Mouse (Mus musculus) midbrain, embryonic 14.5 days (tissue): ENCODE measurements around the gene Man2a2. TPM values are rescaled to one million over a fixed set of nuclear protein-coding genes. Genes with fewer than 3 reads are reported as not detected.

Experiments
- ATAC-seq: fragments of 200-750 bp; cut with Nextera tagmentation; 2 replicates; pipeline ENCODE4 v1.8.0; 2017; ENCODE audit warnings: moderate number of reproducible peaks, moderate library complexity; ENCODE audit not compliant: low FRiP score, low TSS enrichment
- DNase-seq: peaks from one replicate; pipeline ENCODE4 v3.0.0-alpha.2; 2015
- H3K27ac ChIP-seq: fragments of 300-500 bp; sonication (generic); replicated peaks from 2 replicates; pipeline ENCODE4 v1.5.1; 2014; ENCODE audit warnings: mild to moderate bottlenecking, low read depth, low read length, moderate library complexity
- H3K27me3 ChIP-seq: fragments of 300-500 bp; sonication (generic); 2 replicates; pipeline ENCODE4 v1.6.1; 2014; ENCODE audit warnings: low read length, control low read depth, mixed read lengths; ENCODE audit not compliant: control insufficient read depth, insufficient read depth
- H3K36me3 ChIP-seq: fragments of 300-500 bp; sonication (generic); 2 replicates; pipeline ENCODE4 v1.6.1; 2014; ENCODE audit warnings: low read length, control low read depth; ENCODE audit not compliant: control insufficient read depth, insufficient read depth
- H3K4me1 ChIP-seq: fragments of 300-500 bp; sonication (generic); 2 replicates; pipeline ENCODE4 v1.6.1; 2014; ENCODE audit warnings: mild to moderate bottlenecking, antibody characterized with exemption, low read length, control low read depth; ENCODE audit not compliant: control insufficient read depth, insufficient read depth
- H3K4me2 ChIP-seq: fragments of 300-500 bp; sonication (generic); 2 replicates; pipeline ENCODE4 v1.6.1; 2014; ENCODE audit warnings: mild to moderate bottlenecking, low read length, moderate library complexity
- H3K4me3 ChIP-seq: fragments of 300-500 bp; sonication (generic); replicated peaks from 2 replicates; pipeline ENCODE4 v1.5.1; 2014; ENCODE audit warnings: low read depth, low read length
- H3K9ac ChIP-seq: fragments of 300-500 bp; sonication (generic); replicated peaks from 2 replicates; pipeline ENCODE4 v1.6.1; 2014; ENCODE audit warnings: mild to moderate bottlenecking, low read length, moderate library complexity
- H3K9me3 ChIP-seq: fragments of 300-500 bp; sonication (generic); 2 replicates; pipeline ENCODE4 v1.6.1; 2016; ENCODE audit warnings: low read length, control low read depth, mixed read lengths; ENCODE audit not compliant: control insufficient read depth
- WGBS: fragments of 180-500 bp; shearing (Covaris S2); extraction: QIAGEN DNeasy Blood & Tissue Kit; methylation state at CpG from one replicate; pipeline ENCODE4 v1.1.7; 2014; 5-methylcytosine and 5-hydroxymethylcytosine counted together
- polyA plus RNA-seq: library from polyadenylated mRNA; unstranded; fragments of >200 nt; fragmentation: Nextera tagmentation; extraction: Ambion mirVana; gene quantifications from 2 replicates; pipeline ENCODE4 v1.2.1, GENCODE M21; 2014

Gene Man2a2
- polyA plus RNA-seq, 1 experiment from 2014 or later = 18.1 TPM

GRCm38 (mm10) chr7:80315733-80316132 is 55.4 kb downstream of the Man2a2 start:
- 80% methylated on average over 2 of the region's 2 CpGs for WGBS
- H3K36me3 ChIP-seq = peaks cover 70% of the 10 kb centered on the region

DNA sequence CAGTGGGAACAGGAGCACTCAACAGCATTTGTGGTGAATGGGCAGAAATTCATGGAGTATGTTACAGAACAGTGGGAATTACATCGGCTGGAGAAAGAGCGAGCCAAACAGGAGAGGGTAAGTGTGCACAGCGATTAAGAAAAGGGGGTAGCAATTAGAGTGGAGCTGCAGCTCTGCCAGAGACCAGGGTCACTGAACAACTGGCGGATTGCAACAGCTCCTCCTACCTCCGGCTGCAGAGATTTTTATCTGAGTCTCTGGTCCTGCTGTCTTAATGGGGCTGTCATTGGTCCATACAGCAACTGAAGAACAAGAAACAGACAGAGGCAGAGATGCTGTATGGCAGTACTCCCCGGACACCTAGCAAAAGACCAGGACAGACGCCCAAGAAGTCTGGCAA is 60.4 kb downstream of the Man2a2 start:
- DNase-seq = no peak
- Histone ChIP-seq H3K9me3 (no peaks in the 10 kb centered on the region), H3K4me1 (no peaks in the 10 kb centered on the region), H3K36me3 (peaks cover 58% of the 10 kb centered on the region), H3K27ac (no peak overlapping the region), H3K9ac (no peak overlapping the region), H3K27me3 (no peaks in the 10 kb centered on the region), H3K4me3 (no peak overlapping the region), H3K4me2 (no peak overlapping the region)
- ATAC-seq = no peak
- WGBS = 89% methylated on average over 7 of the region's 7 CpGs

More at GRCm38 (mm10) chr7:80315733-80316132, 55.4 kb downstream of the Man2a2 start:
- no peak overlapping the region for H3K27ac ChIP-seq
- DNase-seq (no peak), ATAC-seq (no peak)
- no peaks in the 10 kb centered on the region for H3K9me3 ChIP-seq
- no peaks in the 10 kb centered on the region for H3K4me1 ChIP-seq
- H3K4me3 ChIP-seq = no peak overlapping the region
- H3K27me3 ChIP-seq = no peaks in the 10 kb centered on the region
- no peak overlapping the region for H3K4me2 ChIP-seq
- no peak overlapping the region for H3K9ac ChIP-seq

DNA sequence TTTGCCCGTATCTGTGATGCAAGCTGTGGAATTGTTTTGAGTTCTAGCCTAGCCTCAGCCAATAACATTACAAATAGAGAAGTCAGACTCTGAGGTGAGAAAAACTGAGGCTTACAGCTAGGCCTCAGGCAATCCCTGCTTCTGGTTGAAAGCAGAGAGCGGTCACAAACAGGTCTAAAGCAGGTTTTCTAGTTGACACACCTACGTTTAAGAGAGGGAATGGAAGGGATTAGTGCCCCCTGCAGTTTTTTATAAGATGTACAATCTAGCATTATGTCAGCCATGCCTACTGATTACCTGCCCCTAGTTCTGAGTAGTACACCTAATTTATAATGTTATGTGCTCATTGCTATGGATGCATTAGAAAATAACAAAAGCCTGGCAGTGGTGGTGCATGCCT is 63.4 kb downstream of the Man2a2 start:
- Histone ChIP-seq H3K4me2 (no peak overlapping the region), H3K4me3 (no peak overlapping the region), H3K4me1 (no peaks in the 10 kb centered on the region), H3K27ac (no peak overlapping the region), H3K9me3 (no peaks in the 10 kb centered on the region), H3K9ac (no peak overlapping the region), H3K27me3 (no peaks in the 10 kb centered on the region), H3K36me3 (peaks cover 50% of the 10 kb centered on the region)
- ATAC-seq (no peak), DNase-seq (no peak)
- 83% methylated on average over 3 of the region's 3 CpGs for WGBS

DNA sequence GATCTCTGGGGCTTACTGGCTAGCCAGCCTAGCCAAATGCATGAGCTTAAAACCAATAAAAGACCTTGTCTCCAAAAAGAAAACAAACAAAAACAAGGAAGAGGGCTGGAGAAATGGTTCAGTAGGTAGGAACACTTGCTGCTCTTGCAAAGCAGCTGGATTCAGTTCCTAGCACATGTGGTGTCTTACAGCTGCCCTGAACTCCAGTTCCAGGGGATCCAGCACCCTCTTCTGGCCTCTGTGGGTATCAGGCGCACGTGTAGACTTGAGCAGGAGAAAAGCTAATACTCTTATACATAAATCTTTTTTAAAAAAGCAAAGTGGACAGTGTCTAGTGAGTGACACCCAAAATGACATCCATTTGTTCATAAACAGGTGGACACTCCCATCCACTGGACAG is 69.7 kb downstream of the Man2a2 start:
- Histone ChIP-seq H3K9me3 (no peaks in the 10 kb centered on the region), H3K4me1 (no peaks in the 10 kb centered on the region), H3K9ac (no peak overlapping the region), H3K4me3 (no peak overlapping the region), H3K27ac (no peak overlapping the region), H3K36me3 (peaks cover 20% of the 10 kb centered on the region), H3K27me3 (no peaks in the 10 kb centered on the region), H3K4me2 (no peak overlapping the region)
- no peak for DNase-seq
- 93% methylated on average over 2 of the region's 2 CpGs for WGBS
- ATAC-seq = no peak

DNA sequence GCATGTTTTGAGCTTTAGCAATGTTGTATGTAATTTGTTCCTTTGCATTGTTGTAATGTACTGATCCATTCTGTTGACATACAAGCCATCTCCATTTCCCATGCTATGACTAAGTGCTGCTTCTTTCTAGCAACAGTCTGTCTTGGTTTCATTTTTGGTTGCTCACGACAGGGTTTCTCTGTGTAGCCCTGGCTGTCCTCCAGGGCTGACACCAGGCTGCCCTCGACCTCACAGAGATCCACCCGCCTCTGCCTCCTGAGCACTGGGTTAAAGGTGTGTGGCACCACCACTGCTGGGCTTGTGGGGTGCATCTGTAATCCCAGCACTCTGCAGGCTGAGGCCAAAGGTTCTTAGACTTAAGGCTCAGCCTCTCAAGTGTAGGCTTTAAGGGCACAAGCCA is 71.6 kb downstream of the Man2a2 start:
- no peaks in the 10 kb centered on the region for H3K9me3 ChIP-seq
- H3K27me3 ChIP-seq = no peaks in the 10 kb centered on the region
- peaks cover 3% of the 10 kb centered on the region for H3K4me1 ChIP-seq
- no peak overlapping the region for H3K4me3 ChIP-seq
- H3K4me2 ChIP-seq = no peak overlapping the region
- ATAC-seq = no peak
- H3K9ac ChIP-seq = no peak overlapping the region
- 92% methylated on average over 3 of the region's 3 CpGs for WGBS
- DNase-seq = no peak
- H3K36me3 ChIP-seq = peaks cover 12% of the 10 kb centered on the region
- no peak overlapping the region for H3K27ac ChIP-seq

Other genes with a start within 250 kb of the Man2a2 start
- 19.8 and 21.9 TPM in 2 replicates for gene Sema4b, start 184.5 kb downstream of the Man2a2 start, polyA plus RNA-seq
- gene Cib1, start 138.6 kb downstream of the Man2a2 start, polyA plus RNA-seq = 24.2 and 26.7 TPM in 2 replicates
- 4.0 TPM in 2 replicates for gene Gdpgp1, start 138.5 kb downstream of the Man2a2 start, polyA plus RNA-seq
- 1.2 and 2.2 TPM in 2 replicates for gene Ttll13, start 125.0 kb downstream of the Man2a2 start, polyA plus RNA-seq
- 67.3 and 70.8 TPM in 2 replicates for gene Ngrn, start 110.2 kb downstream of the Man2a2 start, polyA plus RNA-seq
- gene Vps33b, start 101.7 kb downstream of the Man2a2 start, polyA plus RNA-seq = 18.8 and 21.9 TPM in 2 replicates
- 25.4 and 47.7 TPM in 2 replicates for gene Prc1, start 76.9 kb downstream of the Man2a2 start, polyA plus RNA-seq
- gene Rccd1, start 46.9 kb downstream of the Man2a2 start, polyA plus RNA-seq = 14.6 and 16.5 TPM in 2 replicates
- gene Unc45a, start 30.4 kb downstream of the Man2a2 start, polyA plus RNA-seq = 42.7 and 43.7 TPM in 2 replicates
- 28.7 and 34.8 TPM in 2 replicates for gene Hddc3, start 28.3 kb downstream of the Man2a2 start, polyA plus RNA-seq
- 1.6 and 3.2 TPM in 2 replicates for gene Fes, start 16.6 kb upstream of the Man2a2 start, polyA plus RNA-seq
- gene Furin, start 34.1 kb upstream of the Man2a2 start, polyA plus RNA-seq = 4.6 and 4.9 TPM in 2 replicates
- 7.5 and 12.9 TPM in 2 replicates for gene Blm, start 163.7 kb upstream of the Man2a2 start, polyA plus RNA-seq